Comparison of ENCODE assay signal across 16 mouse cellular contexts in the genomic region with DNA sequence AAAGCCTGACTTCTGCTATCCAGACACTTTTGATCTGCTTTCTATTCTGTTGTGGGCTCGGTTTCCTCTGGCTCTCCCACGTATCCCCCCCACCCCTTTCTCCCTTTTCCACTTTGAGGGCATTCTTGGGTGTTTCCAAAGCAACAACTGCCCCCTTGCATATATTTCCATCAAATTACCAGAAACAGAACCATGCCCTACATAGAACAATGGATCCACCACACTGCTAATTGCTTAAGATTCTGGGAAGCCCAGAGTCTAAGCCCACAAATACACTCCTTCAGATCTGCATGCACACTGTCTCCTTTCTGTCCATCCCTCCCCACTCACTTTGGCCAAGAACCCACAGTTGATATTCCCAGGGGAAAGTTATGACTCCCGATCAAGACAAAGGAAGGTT. TPM values are rescaled to one million over a fixed set of nuclear protein-coding genes. Genes with fewer than 3 reads are reported as not detected.
A peak's percentile ranks its signal among the peaks of the same experiment; 100 is the strongest.
DNase-seq lines count a peak whose midpoint lies in the region; ATAC-seq and TF ChIP-seq lines count a peak whose summit lies in the region.
"Had no signal": no experiment of that assay in that cellular context is flagged by ENCODE, and none has a peak within 500 bp of the region (broad histone marks: within the 10 kb centered on the region; RNA-seq: fewer than 3 reads in every experiment).

No protein-coding gene starts in this region.

- peak; percentile 50; the same call in 1 of the 2 replicates for ATAC-seq in neural tube, embryonic 11.5 days (ENCODE audit: insufficient read depth, low FRiP score, low TSS enrichment)
- ATAC-seq in forebrain, embryonic 14.5 days: peak; percentile 83
- peak; percentile 95 for ATAC-seq in hindbrain, postnatal 0 days
- peak; percentile 86 for ATAC-seq in neural tube, embryonic 15.5 days (ENCODE audit: low FRiP score)
- ATAC-seq: inflammation-experienced regulatory T-cells, adult 6 months; lung, postnatal 0 days had no signal

- DNase-seq in neural tube, embryonic 11.5 days (ENCODE audit: low spot score): no peak
- DNase-seq in neural tube, embryonic 10.5 days (ENCODE audit: extremely low spot score, low spot score): no peak
- peak; percentile 45 for DNase-seq in forebrain, embryonic 14.5 days (ENCODE audit: low spot score)
- peak; percentile 63 for DNase-seq in hindbrain, postnatal 0 days (ENCODE audit: low spot score)
- no peak for DNase-seq in heart, postnatal 25 days (ENCODE audit: low spot score)
- DNase-seq in thymus, postnatal 25 days: no peak
- DNase-seq: adrenal gland, postnatal 10 days; cerebellum, adult 11 months; kidney, postnatal 10 days had no signal

- H3K27me3 ChIP-seq in neural tube, embryonic 11.5 days (ENCODE audit: control insufficient read depth, insufficient read depth, low read length): no peaks in the 10 kb centered on the region
- no peaks in the 10 kb centered on the region for H3K27me3 ChIP-seq in forebrain, embryonic 14.5 days (replicated peaks; ENCODE audit: control insufficient read depth, insufficient read depth, low read length)
- no peaks in the 10 kb centered on the region for H3K27me3 ChIP-seq in hindbrain, postnatal 0 days (ENCODE audit: insufficient read depth, low read length)
- H3K27me3 ChIP-seq in neural tube, embryonic 15.5 days (replicated peaks): no peaks in the 10 kb centered on the region

- intact Hi-C loops in heart, postnatal 25 days (cut with DNase I): no loop called here

- H3K27ac ChIP-seq in neural tube, embryonic 11.5 days (ENCODE audit: low read depth, low read length): no peak overlapping the region
- H3K27ac ChIP-seq in forebrain, embryonic 14.5 days (ENCODE audit: low read depth, low read length): no peak overlapping the region
- peak overlapping the region; percentile 63; the same call in 1 of the 2 replicates for H3K27ac ChIP-seq in hindbrain, postnatal 0 days
- peak overlapping the region; percentile 51; the same call in 1 of the 2 replicates for H3K27ac ChIP-seq in neural tube, embryonic 15.5 days (replicated peaks)
- H3K27ac ChIP-seq: heart, embryonic 13.5 days had no signal

- H3K4me1 ChIP-seq in neural tube, embryonic 11.5 days (ENCODE audit: control insufficient read depth, insufficient read depth, low read length): no peaks in the 10 kb centered on the region
- H3K4me1 ChIP-seq in forebrain, embryonic 14.5 days (ENCODE audit: control insufficient read depth, insufficient read depth, low read length): peaks cover 7% of the 10 kb centered on the region
- H3K4me1 ChIP-seq in hindbrain, postnatal 0 days (ENCODE audit: insufficient read depth, low read length): no peaks in the 10 kb centered on the region; the same call in 1 of the 2 replicates
- peaks cover 7% of the 10 kb centered on the region; the same call in 1 of the 2 replicates for H3K4me1 ChIP-seq in neural tube, embryonic 15.5 days

- WGBS in neural tube, embryonic 11.5 days: 61% methylated on average over 3 of the region's 3 CpGs
- WGBS in forebrain, embryonic 14.5 days: 13% methylated on average over 3 of the region's 3 CpGs
- 13% methylated on average over 3 of the region's 3 CpGs for WGBS in hindbrain, postnatal 0 days
- WGBS in neural tube, embryonic 15.5 days: 30% methylated on average over 3 of the region's 3 CpGs

- H3K9me3 ChIP-seq in neural tube, embryonic 11.5 days (ENCODE audit: control insufficient read depth, low read length): no peaks in the 10 kb centered on the region
- H3K9me3 ChIP-seq in forebrain, embryonic 14.5 days (replicated peaks; ENCODE audit: control insufficient read depth, low read length): no peaks in the 10 kb centered on the region
- H3K9me3 ChIP-seq in hindbrain, postnatal 0 days (ENCODE audit: low read length): no peaks in the 10 kb centered on the region
- no peaks in the 10 kb centered on the region for H3K9me3 ChIP-seq in neural tube, embryonic 15.5 days (replicated peaks)
- H3K9me3 ChIP-seq: heart, embryonic 13.5 days had no signal

- H3K36me3 ChIP-seq in neural tube, embryonic 11.5 days (ENCODE audit: control insufficient read depth, insufficient read depth, low read length): no peaks in the 10 kb centered on the region
- H3K36me3 ChIP-seq in forebrain, embryonic 14.5 days (ENCODE audit: control insufficient read depth, insufficient read depth, low read length): no peaks in the 10 kb centered on the region
- H3K36me3 ChIP-seq in hindbrain, postnatal 0 days (ENCODE audit: insufficient read depth, low read length): no peaks in the 10 kb centered on the region
- H3K36me3 ChIP-seq in neural tube, embryonic 15.5 days: no peaks in the 10 kb centered on the region
- H3K36me3 ChIP-seq: heart, embryonic 13.5 days had no signal

- no peak for TF ChIP-seq CTCF in hindbrain, postnatal 0 days (IDR thresholded peaks at IDR 0.05; ENCODE audit: low read depth)

- H3K4me3 ChIP-seq in neural tube, embryonic 11.5 days (ENCODE audit: low read depth, low read length): no peak overlapping the region
- no peak overlapping the region for H3K4me3 ChIP-seq in forebrain, embryonic 14.5 days (ENCODE audit: low read depth, low read length)
- H3K4me3 ChIP-seq in hindbrain, postnatal 0 days (ENCODE audit: low read length): no peak overlapping the region
- no peak overlapping the region for H3K4me3 ChIP-seq in neural tube, embryonic 15.5 days (replicated peaks)
- H3K4me3 ChIP-seq: heart, embryonic 13.5 days had no signal

- H3K4me2 ChIP-seq in neural tube, embryonic 11.5 days (ENCODE audit: low read depth): no peak overlapping the region
- H3K4me2 ChIP-seq in forebrain, embryonic 14.5 days (ENCODE audit: low read length): no peak overlapping the region
- no peak overlapping the region for H3K4me2 ChIP-seq in hindbrain, postnatal 0 days (ENCODE audit: low read depth, low read length)
- no peak overlapping the region for H3K4me2 ChIP-seq in neural tube, embryonic 15.5 days
- H3K4me2 ChIP-seq: heart, embryonic 13.5 days had no signal

- H3K9ac ChIP-seq in neural tube, embryonic 11.5 days (ENCODE audit: low read length): no peak overlapping the region
- no peak overlapping the region for H3K9ac ChIP-seq in forebrain, embryonic 14.5 days (ENCODE audit: low read length)
- H3K9ac ChIP-seq in hindbrain, postnatal 0 days (replicated peaks; ENCODE audit: low read length): no peak overlapping the region
- no peak overlapping the region for H3K9ac ChIP-seq in neural tube, embryonic 15.5 days (replicated peaks)
- H3K9ac ChIP-seq: heart, embryonic 13.5 days had no signal

RNA-seq across cellular contexts. Expression of a gene that starts 5.1 kb away (rescaled TPM):
- not detected in 2 replicates for polyA plus RNA-seq in neural tube, embryonic 11.5 days (2014; fragmentation: Nextera tagmentation; extraction: Ambion mirVana)
- 0.24 TPM in 1 of 2 replicates, not detected in the other for polyA plus RNA-seq in forebrain, embryonic 14.5 days (2014; fragmentation: Nextera tagmentation; extraction: Ambion mirVana)
- 0.10 TPM in 1 of 2 replicates, not detected in the other for total RNA-seq in hindbrain, postnatal 0 days (2014; rRNA removed)
- 0.10 and 0.13 TPM in 2 replicates for polyA plus RNA-seq in hindbrain, postnatal 0 days (2015; fragmentation: Nextera tagmentation; extraction: Ambion mirVana)
- not detected in 2 replicates for polyA plus RNA-seq in neural tube, embryonic 15.5 days (2015; fragmentation: Nextera tagmentation; extraction: Ambion mirVana)
- total RNA-seq in heart, postnatal 25 days (2021): under 1 TPM in 1 of 2 experiments, not detected in 1; 0.21 TPM
- total RNA-seq: gastrocnemius, adult 18-20 months; monocyte, adult 5-6 weeks had no signal
- polyA plus RNA-seq: heart, embryonic 13.5 days; inflammation-experienced regulatory T-cells, adult 6 months had no signal

RNA-seq across cellular contexts. Expression of a gene that starts 55.4 kb away (rescaled TPM):
- not detected in 2 replicates for polyA plus RNA-seq in neural tube, embryonic 11.5 days (2014; fragmentation: Nextera tagmentation; extraction: Ambion mirVana)
- 0.04 TPM in 1 of 2 replicates, not detected in the other for polyA plus RNA-seq in forebrain, embryonic 14.5 days (2014; fragmentation: Nextera tagmentation; extraction: Ambion mirVana)
- total RNA-seq in hindbrain, postnatal 0 days (2014; rRNA removed): not detected in 2 replicates
- 0.09 and 0.10 TPM in 2 replicates for polyA plus RNA-seq in hindbrain, postnatal 0 days (2015; fragmentation: Nextera tagmentation; extraction: Ambion mirVana)
- 0.06 and 0.12 TPM in 2 replicates for polyA plus RNA-seq in neural tube, embryonic 15.5 days (2015; fragmentation: Nextera tagmentation; extraction: Ambion mirVana)
- total RNA-seq in heart, postnatal 25 days (2021): under 1 TPM; 0.08 to 0.10 TPM
- total RNA-seq: adrenal gland, postnatal 10 days; liver, adult 2 months; monocyte, adult 5-6 weeks had no signal
- polyA plus RNA-seq: heart, embryonic 13.5 days had no signal

RNA-seq across cellular contexts. Expression of a gene that starts 58.6 kb away (rescaled TPM):
- polyA plus RNA-seq in neural tube, embryonic 11.5 days (2014; fragmentation: Nextera tagmentation; extraction: Ambion mirVana): 20.3 and 20.4 TPM in 2 replicates
- 17.2 and 21.5 TPM in 2 replicates for polyA plus RNA-seq in forebrain, embryonic 14.5 days (2014; fragmentation: Nextera tagmentation; extraction: Ambion mirVana)
- total RNA-seq in hindbrain, postnatal 0 days (2014; rRNA removed): 84.2 and 85.1 TPM in 2 replicates
- 20.7 and 20.9 TPM in 2 replicates for polyA plus RNA-seq in hindbrain, postnatal 0 days (2015; fragmentation: Nextera tagmentation; extraction: Ambion mirVana)
- polyA plus RNA-seq in neural tube, embryonic 15.5 days (2015; fragmentation: Nextera tagmentation; extraction: Ambion mirVana): 18.1 and 18.9 TPM in 2 replicates
- 100 to 1,000 TPM; 143 to 173 TPM for total RNA-seq in heart, postnatal 25 days (2021)

Comparison
In these comparisons a context has a peak if more than half of its experiments do, and no peak if none do; other contexts are left out.
1. H3K27ac ChIP-seq: peak in hindbrain, postnatal 0 days (single experiment) and neural tube, embryonic 15.5 days (single experiment); none in neural tube, embryonic 11.5 days (single experiment) and forebrain, embryonic 14.5 days (single experiment).
2. DNase-seq: peak in forebrain, embryonic 14.5 days (single experiment) and hindbrain, postnatal 0 days (single experiment); none in neural tube, embryonic 11.5 days (single experiment), neural tube, embryonic 10.5 days (single experiment), heart, postnatal 25 days (single experiment) and thymus, postnatal 25 days (single experiment).
3. Peak in every context shown above with its lines, with median percentiles within 50 percentile points of each other: ATAC-seq.